Mouse (Mus musculus): Measurements from ENCODE around the gene Ctcf.

Ctcf gene

GRCm38 (mm10) chr8:105677891-105678290 lies 41.5 kb downstream of the Ctcf start:
- DNase-seq: no peak

- DNase-seq: no peak
Measured at GRCm38 (mm10) chr8:105685325-105685724, 49.0 kb downstream of the Ctcf start.

GRCm38 (mm10) chr8:105685796-105686308 lies 49.5 kb downstream of the Ctcf start, which contains the start of gene Carmil2:
Gene Carmil2 (plus strand): TSS chr8:105686274.
- peak; percentile 40 for DNase-seq

- DNase-seq: no peak
Measured at GRCm38 (mm10) chr8:105686551-105686950, 50.2 kb downstream of the Ctcf start.

GRCm38 (mm10) chr8:105687512-105687911 lies 51.1 kb downstream of the Ctcf start:
- DNase-seq: no peak

GRCm38 (mm10) chr8:105688242-105688752 lies 51.9 kb downstream of the Ctcf start:
- no peak for DNase-seq

- no peak for DNase-seq
Measured at GRCm38 (mm10) chr8:105689256-105689982, 53.1 kb downstream of the Ctcf start.

GRCm38 (mm10) chr8:105689983-105690360 lies 53.6 kb downstream of the Ctcf start:
- no peak for DNase-seq

GRCm38 (mm10) chr8:105690978-105691377 lies 54.6 kb downstream of the Ctcf start:
- no peak for DNase-seq

- no peak for DNase-seq
Measured at GRCm38 (mm10) chr8:105692449-105693182, 56.2 kb downstream of the Ctcf start.

- DNase-seq: peak; percentile 80
Measured at GRCm38 (mm10) chr8:105693648-105694047, 57.3 kb downstream of the Ctcf start.

- DNase-seq: peak; percentile 72
Measured at GRCm38 (mm10) chr8:105694051-105694799, 57.9 kb downstream of the Ctcf start.

GRCm38 (mm10) chr8:105695080-105695780 lies 58.9 kb downstream of the Ctcf start:
- DNase-seq: peak; percentile 42

GRCm38 (mm10) chr8:105697196-105697780 lies 60.9 kb downstream of the Ctcf start:
- DNase-seq: no peak

GRCm38 (mm10) chr8:105698734-105699133 lies 62.4 kb downstream of the Ctcf start:
- DNase-seq: no peak

GRCm38 (mm10) chr8:105699488-105700215 lies 63.3 kb downstream of the Ctcf start:
- no peak for DNase-seq

GRCm38 (mm10) chr8:105700566-105700965 lies 64.2 kb downstream of the Ctcf start:
- no peak for DNase-seq

- DNase-seq: peak; percentile 96
Measured at GRCm38 (mm10) chr8:105700966-105701824, 64.8 kb downstream of the Ctcf start, which contains the start of the genes Acd and Pard6a. Gene Acd (minus strand): TSS chr8:105701102. Gene Pard6a (plus strand): TSS chr8:105701148.

GRCm38 (mm10) chr8:105702001-105702401 lies 65.6 kb downstream of the Ctcf start:
- no peak for DNase-seq
